Mouse (Mus musculus) lung, postnatal 0 days (tissue): ENCODE data around the gene Pih1d1. TPM values are rescaled to one million over a fixed set of nuclear protein-coding genes. Genes with fewer than 3 reads are reported as not detected.

ENCODE experiments used
- ATAC-seq: fragments of 200-750 bp; cut with Nextera tagmentation; 2 replicates; pipeline ENCODE4 v1.8.0; 2017; ENCODE audit warnings: moderate library complexity
- DNase-seq: peaks from one replicate; pipeline ENCODE4 v3.0.0-alpha.2; 2016; ENCODE audit warnings: low spot score
- H3K27ac ChIP-seq: fragments of 300-500 bp; sonication (generic); 2 replicates; pipeline ENCODE4 v1.5.1; 2014; ENCODE audit warnings: antibody characterized with exemption, mild to moderate bottlenecking, low read length, mixed read lengths
- H3K27me3 ChIP-seq: fragments of 300-500 bp; sonication (generic); replicated peaks from 2 replicates; pipeline ENCODE4 v1.6.1; 2014; ENCODE audit warnings: low read length, mixed read lengths; ENCODE audit not compliant: insufficient read depth
- H3K36me3 ChIP-seq: fragments of 300-500 bp; sonication (generic); 2 replicates; pipeline ENCODE4 v1.6.1; 2014; ENCODE audit warnings: low read length, mixed read lengths; ENCODE audit not compliant: insufficient read depth
- H3K4me1 ChIP-seq: fragments of 300-500 bp; sonication (generic); 2 replicates; pipeline ENCODE4 v1.6.1; 2014; ENCODE audit warnings: antibody characterized with exemption, low read depth, low read length, mixed read lengths; ENCODE audit not compliant: insufficient read depth
- H3K4me2 ChIP-seq: fragments of 300-500 bp; sonication (generic); replicated peaks from 2 replicates; pipeline ENCODE4 v1.6.1; 2014; ENCODE audit warnings: low read depth, mild to moderate bottlenecking, low read length, moderate library complexity, mixed read lengths
- H3K4me3 ChIP-seq: fragments of 300-500 bp; sonication (generic); 2 replicates; pipeline ENCODE4 v1.5.1; 2014; ENCODE audit warnings: low read depth, low read length
- H3K9ac ChIP-seq: fragments of 300-500 bp; sonication (generic); replicated peaks from 2 replicates; pipeline ENCODE4 v1.6.1; 2014; ENCODE audit warnings: low read depth, mild to moderate bottlenecking
- H3K9me3 ChIP-seq: fragments of 300-500 bp; sonication (generic); 2 replicates; pipeline ENCODE4 v1.6.1; 2016; ENCODE audit warnings: low read length, mixed read lengths
- CTCF ChIP-seq: IDR thresholded peaks from 2 replicates; pipeline ENCODE4 v1.5.1; 2016; ENCODE audit warnings: antibody characterized with exemption, mild to moderate bottlenecking
- EP300 ChIP-seq: IDR thresholded peaks from 2 replicates; pipeline ENCODE4 v1.6.1; 2016; ENCODE audit warnings: antibody characterized with exemption, mild to moderate bottlenecking, control low read depth
- WGBS: fragments of 180-500 bp; shearing (Covaris S2); extraction: QIAGEN DNeasy Blood & Tissue Kit; methylation state at CpG from one replicate; pipeline ENCODE4 v1.1.7; 2014; 5-methylcytosine and 5-hydroxymethylcytosine counted together
- polyA plus RNA-seq: library from polyadenylated mRNA; unstranded; fragments of >200 nt; fragmentation: Nextera tagmentation; extraction: Ambion mirVana; gene quantifications from 2 replicates; pipeline ENCODE4 v1.2.1, GENCODE M21; 2015

Gene Pih1d1
- polyA plus RNA-seq, 1 experiment from 2014 or later = 51.7 TPM

GRCm38 (mm10) chr7:45191803-45192363 lies 37.8 kb downstream of the Pih1d1 start:
- WGBS = 9% methylated on average over 8 of the region's 8 CpGs

GRCm38 (mm10) chr7:45192585-45193310 lies 38.6 kb downstream of the Pih1d1 start:
- Histone ChIP-seq H3K9me3 (no peaks in the 10 kb centered on the region), H3K27ac (no peak overlapping the region), H3K36me3 (no peaks in the 10 kb centered on the region), H3K4me2 (no peak overlapping the region), H3K9ac (no peak overlapping the region), H3K4me1 (no peaks in the 10 kb centered on the region), H3K27me3 (peaks cover 4% of the 10 kb centered on the region; the same call in 1 of the 2 replicates), H3K4me3 (no peak overlapping the region)
- TF ChIP-seq CTCF = no peak
- TF ChIP-seq EP300 = no peak
- 71% methylated on average over 7 of the region's 7 CpGs for WGBS
- DNase-seq (no peak), ATAC-seq (no peak)

More at GRCm38 (mm10) chr7:45191803-45192363, 37.8 kb downstream of the Pih1d1 start:
- Histone ChIP-seq H3K9me3 (no peaks in the 10 kb centered on the region), H3K4me1 (no peaks in the 10 kb centered on the region), H3K27ac (no peak overlapping the region), H3K4me3 (no peak overlapping the region), H3K9ac (no peak overlapping the region), H3K27me3 (peaks cover 4% of the 10 kb centered on the region), H3K36me3 (no peaks in the 10 kb centered on the region), H3K4me2 (no peak overlapping the region)
- DNase-seq = no peak
- no peak for TF ChIP-seq EP300
- TF ChIP-seq CTCF = no peak
- ATAC-seq = no peak

- TF ChIP-seq EP300 (no peak), CTCF (0 out of 2 replicates have a peak, but pooled peaks have one; percentile 12)
- no peak overlapping the region for H3K4me3 ChIP-seq
- H3K27ac ChIP-seq = no peak overlapping the region
- H3K9ac ChIP-seq = no peak overlapping the region
- H3K36me3 ChIP-seq = no peaks in the 10 kb centered on the region
- no peaks in the 10 kb centered on the region for H3K4me1 ChIP-seq
- WGBS = 51% methylated on average over 5 of the region's 5 CpGs
- H3K9me3 ChIP-seq = no peaks in the 10 kb centered on the region
- H3K4me2 ChIP-seq = no peak overlapping the region
- ATAC-seq (no peak), DNase-seq (no peak)
- no peaks in the 10 kb centered on the region; the same call in 1 of the 2 replicates for H3K27me3 ChIP-seq
These were observed 39.3 kb downstream of the Pih1d1 start for GRCm38 (mm10) chr7:45193406-45193805.

GRCm38 (mm10) chr7:45193871-45194785 lies 40.0 kb downstream of the Pih1d1 start:
- DNase-seq (no peak), ATAC-seq (peak; percentile 13; the same call in 1 of the 2 replicates)
- no peak overlapping the region for H3K27ac ChIP-seq
- no peaks in the 10 kb centered on the region for H3K36me3 ChIP-seq
- H3K9me3 ChIP-seq = no peaks in the 10 kb centered on the region
- 62% methylated on average over 17 of the region's 17 CpGs for WGBS
- TF ChIP-seq EP300 (no peak), CTCF (no peak)
- no peaks in the 10 kb centered on the region for H3K4me1 ChIP-seq
- no peak overlapping the region for H3K9ac ChIP-seq
- H3K4me2 ChIP-seq = no peak overlapping the region
- H3K27me3 ChIP-seq = no peaks in the 10 kb centered on the region; the same call in 1 of the 2 replicates
- H3K4me3 ChIP-seq = no peak overlapping the region

- Histone ChIP-seq H3K36me3 (no peaks in the 10 kb centered on the region), H3K27ac (no peak overlapping the region), H3K9me3 (no peaks in the 10 kb centered on the region), H3K27me3 (no peaks in the 10 kb centered on the region; the same call in 1 of the 2 replicates), H3K4me2 (no peak overlapping the region), H3K4me3 (no peak overlapping the region), H3K4me1 (no peaks in the 10 kb centered on the region), H3K9ac (no peak overlapping the region)
- 51% methylated on average over 13 of the region's 13 CpGs for WGBS
- no peak for TF ChIP-seq EP300
- TF ChIP-seq CTCF = no peak
- no peak for DNase-seq
- no peak for ATAC-seq
These were observed 41.5 kb downstream of the Pih1d1 start for GRCm38 (mm10) chr7:45195341-45196175.
